Mouse (Mus musculus): ENCODE measurements at regions not wholly inside any gene's neighbourhood (a gene's known extent, or its start where the extent isn't known, plus 50 kb on each side); places are given as distances from the start of the nearest gene placed in this dataset.

DNA sequence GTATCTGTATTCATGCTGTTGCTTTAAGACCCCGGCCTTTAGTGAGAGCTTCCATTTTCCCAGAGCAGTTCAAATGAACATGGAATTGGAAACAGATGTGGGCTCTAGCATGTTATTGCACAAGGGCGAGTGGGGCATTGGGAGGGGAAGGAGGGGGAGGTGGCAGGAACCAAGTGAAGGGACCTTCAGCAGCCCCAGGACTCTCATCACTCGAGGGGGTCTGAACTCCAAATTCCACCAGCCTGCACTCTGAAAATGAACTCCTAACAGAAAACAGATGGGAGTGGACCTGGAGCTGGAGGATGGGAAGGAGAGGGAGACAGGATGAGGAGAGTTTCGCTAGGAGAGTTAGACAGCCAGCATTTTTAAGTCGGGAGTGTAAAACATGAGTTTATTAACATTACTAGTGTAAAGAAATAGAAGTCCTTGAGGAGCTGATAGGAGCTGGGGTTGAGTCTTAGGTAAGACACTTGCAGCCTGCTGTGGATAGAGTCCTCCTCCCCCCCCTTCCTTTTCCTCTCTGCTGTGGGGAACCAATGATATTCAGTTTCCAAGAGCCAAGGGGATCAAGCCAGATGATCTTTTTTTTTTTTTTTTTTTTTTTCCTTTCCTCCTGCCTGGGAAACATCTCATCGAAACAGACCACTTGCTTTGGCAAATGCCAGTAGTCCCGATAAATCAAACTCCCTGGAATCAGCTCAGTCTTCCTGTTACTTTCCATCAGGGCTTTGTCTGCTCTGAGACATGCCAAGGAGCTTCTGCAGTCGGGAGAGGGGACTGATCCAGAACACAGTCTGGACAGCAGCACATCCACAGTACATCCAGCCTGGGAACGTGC, 351.0 kb downstream of the Ets1 start:
- ChIA-PET POLR2A (interaction anchor here in 1 of 4 experiments (0.7 kb wide), 1 partner anchor 775 kb away, joined by 3 read pairs; no protein-coding TSS in a partner anchor), CTCF (interaction anchor here in 1 of 4 experiments (0.8 kb wide), 1 partner anchor 45 kb away, joined by 7 read pairs; no protein-coding TSS in a partner anchor)

DNA sequence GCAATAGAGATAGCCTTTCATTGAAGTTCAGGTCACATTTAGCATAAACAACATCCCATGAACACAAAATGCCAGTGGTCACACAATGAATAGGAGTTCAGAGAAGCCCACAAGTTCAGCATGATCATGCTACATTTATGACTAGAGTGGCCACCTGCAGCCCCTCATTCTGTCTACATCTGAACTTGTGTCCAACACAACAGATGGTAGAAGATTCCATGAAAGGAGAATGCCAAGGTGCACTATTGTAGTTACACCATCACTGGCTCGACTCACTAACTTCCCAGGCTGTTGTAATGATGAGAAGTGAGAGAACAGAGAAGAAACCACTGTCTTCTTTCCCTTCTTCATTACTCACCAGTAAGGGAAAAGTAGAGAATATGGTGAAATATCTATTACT, 353.0 kb downstream of the Ets1 start:
- POLR2A ChIA-PET: no interaction called here
- CTCF ChIA-PET: no interaction called here

DNA sequence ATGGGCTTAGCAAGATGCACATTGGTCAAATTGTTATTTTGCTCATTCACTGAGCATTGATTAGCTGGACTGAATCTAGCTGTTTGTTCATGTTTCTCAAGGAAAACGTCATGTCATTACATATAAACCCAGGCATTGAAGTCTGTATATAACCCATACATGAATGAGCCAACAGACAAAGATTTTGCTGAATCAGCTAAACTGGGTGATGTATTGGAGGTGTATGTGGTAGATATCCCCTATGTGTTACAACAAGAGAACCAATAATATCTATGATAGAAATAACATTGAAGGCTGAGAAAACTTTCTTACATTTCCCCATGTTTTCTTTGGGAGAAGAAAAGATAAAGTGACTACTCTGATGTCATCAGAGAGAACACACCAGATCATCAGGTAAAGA, 362.3 kb downstream of the Ets1 start:
- ChIA-PET POLR2A (no interaction called here), CTCF (no interaction called here)

DNA sequence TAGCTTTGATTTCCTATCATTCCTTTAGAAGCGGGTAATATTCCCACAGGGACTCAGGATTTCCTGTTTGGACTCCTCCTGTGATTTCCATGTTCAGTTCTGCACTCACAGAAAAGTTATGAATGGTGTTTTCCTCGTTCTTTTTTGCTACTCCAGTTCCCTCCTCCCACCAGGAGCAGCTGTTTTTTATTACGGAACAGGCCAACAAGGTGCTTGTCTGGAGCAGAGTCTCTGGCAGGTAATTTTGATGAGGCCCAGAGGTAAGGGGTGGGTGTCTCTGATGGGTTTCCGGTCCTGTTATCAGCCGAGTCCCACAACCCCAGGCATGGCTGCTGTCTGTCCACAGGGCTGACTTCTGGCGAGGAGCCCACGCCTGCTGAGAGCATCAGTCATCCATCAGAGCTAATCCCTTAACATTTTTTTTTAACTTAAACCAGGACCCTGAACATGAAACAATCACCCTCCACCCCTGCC, 364.7 kb downstream of the Ets1 start:
- POLR2A ChIA-PET: interaction anchor here in 1 of 4 experiments (1.5 kb wide), 1 partner anchor 11 kb away, joined by 3 read pairs; no protein-coding TSS in a partner anchor
- CTCF ChIA-PET: interaction anchor here in 1 of 4 experiments (0.9 kb wide), 1 partner anchor 439 kb away, joined by 4 read pairs; no protein-coding TSS in a partner anchor

DNA sequence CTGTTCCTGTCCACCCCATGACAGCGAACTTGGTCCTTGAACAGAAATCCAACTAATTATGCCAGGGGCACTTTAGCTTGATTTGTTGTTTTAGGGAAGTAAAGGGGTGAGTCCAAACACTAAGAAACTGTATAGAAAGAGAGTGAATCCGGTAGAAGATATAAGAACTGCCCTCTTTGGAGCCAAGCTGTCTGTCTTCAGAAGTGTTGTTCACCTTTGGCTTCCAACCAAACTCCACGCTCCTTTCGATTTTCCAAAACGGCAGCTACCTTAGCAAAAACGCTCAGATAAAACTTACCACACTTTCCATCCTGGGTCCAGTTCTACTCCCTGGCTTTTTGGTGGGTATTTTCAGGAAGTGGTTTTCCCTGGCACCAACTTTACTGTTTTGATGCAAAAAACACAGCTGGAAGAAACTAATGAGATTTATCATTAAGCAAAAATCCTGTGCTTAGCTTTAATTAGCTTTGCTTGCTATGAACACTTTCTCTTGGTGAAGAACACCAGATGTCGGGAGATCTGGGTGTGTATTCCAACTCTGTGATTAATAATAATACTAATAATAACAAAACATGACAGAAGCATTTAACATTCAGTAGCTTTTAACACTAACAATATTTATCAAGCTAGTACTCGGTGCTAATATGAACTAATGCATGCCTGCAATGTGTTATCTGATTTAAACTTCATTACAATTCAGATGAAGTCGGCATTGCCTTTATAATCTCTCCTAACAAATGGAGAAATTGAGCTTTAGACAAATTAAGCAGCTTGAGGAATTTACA, 365.3 kb downstream of the Ets1 start:
- ChIA-PET CTCF (interaction anchor here in 1 of 4 experiments (0.9 kb wide), 1 partner anchor 439 kb away, joined by 4 read pairs; no protein-coding TSS in a partner anchor), POLR2A (interaction anchor here in 1 of 4 experiments (1.5 kb wide), 1 partner anchor 11 kb away, joined by 3 read pairs; no protein-coding TSS in a partner anchor)

DNA sequence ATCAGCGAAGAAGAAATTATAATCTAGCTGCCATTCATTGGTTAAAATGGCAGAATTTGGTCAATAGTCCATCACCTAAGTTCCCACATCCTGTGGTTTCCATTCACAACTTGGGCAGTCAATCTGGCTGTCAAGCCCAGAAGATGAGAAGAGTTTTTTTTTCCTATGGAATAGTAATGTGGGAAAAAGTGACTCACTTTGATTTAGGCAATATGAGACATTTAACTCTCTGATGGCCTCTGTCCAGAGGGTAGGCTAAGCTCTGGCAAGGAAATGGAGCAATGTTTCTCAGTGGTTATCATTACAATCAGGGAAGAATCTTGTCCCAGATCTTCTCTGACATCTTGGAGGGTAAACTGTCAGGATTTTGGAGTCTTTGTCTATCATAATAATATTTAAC, 367.9 kb downstream of the Ets1 start:
- POLR2A ChIA-PET: no interaction called here
- CTCF ChIA-PET: no interaction called here

DNA sequence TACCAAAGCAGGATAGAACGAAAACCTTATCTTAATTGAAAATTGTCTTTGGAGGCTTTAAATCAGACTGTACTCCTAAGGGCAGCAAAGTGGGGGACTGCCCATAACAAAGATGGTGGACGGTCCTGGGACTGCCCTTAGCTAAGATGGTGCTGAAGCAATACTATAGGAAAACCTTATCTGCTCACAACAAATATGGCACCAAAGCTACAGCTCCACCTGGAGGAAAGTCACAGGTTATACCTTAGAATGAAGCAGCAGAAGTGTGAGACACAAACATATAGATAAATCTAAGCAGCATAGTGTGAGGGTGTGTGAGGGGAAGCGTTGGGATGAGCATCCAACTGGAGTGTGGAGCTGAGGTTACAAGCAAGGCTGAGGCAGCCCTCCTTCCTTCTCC, 368.5 kb downstream of the Ets1 start:
- CTCF ChIA-PET: no interaction called here
- POLR2A ChIA-PET: no interaction called here

DNA sequence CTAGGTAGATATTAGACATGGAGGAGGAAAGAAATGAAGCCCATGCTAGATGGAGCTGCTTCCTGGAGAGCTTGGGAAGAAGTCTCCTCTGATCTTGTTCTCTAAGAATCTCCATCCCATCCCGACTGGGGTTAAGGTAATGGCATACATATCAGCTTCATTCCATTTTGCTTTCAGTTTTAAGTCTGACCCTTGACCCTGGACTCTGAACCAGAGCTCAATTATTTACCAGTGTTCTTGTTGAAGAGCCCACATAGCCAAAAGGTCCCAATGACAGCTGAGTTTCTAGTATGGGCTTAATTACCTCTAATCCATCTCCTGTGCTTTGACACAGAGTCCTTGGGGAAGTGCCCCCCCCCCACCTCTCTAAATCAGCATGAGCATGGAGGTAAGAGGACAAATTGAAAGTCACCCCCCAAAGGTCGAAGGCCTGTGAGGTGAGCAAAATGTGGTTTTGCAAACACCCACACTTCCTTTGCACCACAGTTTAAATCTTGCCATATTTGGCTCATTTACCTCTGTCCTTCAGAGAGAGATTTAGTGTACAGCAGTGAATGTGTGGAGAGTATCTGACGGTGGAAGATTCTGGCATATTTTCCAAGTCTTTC, 371.5 kb downstream of the Ets1 start:
- POLR2A ChIA-PET: no interaction called here

DNA sequence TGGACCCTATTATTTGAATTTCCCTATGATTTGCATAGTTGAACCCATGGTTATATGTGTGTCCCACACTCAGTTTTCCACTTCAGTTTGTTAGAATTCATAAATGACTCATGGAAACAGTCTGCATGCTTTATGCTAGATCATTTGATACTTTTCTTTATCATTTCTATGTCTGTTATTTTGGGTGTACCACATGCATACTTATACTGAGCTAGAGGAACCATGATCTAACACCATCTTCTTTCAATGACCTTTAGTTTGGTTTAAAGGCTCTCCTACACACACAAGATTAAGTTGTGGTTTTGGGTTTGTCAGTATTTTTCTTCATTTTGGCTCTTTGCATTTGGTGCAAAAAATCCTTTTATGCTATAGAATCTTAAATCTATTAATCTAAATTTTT, 375.2 kb downstream of the Ets1 start:
- ChIA-PET CTCF (no interaction called here), POLR2A (no interaction called here)

More for the DNA sequence above, 371.5 kb downstream of the Ets1 start:
- CTCF ChIA-PET: no interaction called here

DNA sequence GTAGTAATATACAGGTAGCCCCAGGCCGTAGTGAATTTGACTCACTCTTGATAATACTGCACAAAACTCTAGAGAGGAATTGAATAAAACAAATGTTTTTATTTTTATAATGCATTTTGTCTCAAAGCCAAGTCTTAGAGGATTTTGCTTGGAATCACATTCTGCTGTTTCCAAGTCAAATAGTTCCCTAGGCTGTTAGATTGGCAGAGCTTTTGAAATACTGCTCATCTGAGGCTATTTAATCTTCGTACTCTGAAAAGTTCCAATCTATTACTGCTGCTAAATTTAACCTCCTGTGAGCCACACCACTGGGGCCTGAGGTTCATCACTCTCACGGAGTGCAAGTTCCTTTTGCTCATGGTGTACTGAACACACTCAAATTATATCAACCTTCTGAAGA, 399.4 kb downstream of the Ets1 start:
- POLR2A ChIA-PET: no interaction called here
- CTCF ChIA-PET: no interaction called here

DNA sequence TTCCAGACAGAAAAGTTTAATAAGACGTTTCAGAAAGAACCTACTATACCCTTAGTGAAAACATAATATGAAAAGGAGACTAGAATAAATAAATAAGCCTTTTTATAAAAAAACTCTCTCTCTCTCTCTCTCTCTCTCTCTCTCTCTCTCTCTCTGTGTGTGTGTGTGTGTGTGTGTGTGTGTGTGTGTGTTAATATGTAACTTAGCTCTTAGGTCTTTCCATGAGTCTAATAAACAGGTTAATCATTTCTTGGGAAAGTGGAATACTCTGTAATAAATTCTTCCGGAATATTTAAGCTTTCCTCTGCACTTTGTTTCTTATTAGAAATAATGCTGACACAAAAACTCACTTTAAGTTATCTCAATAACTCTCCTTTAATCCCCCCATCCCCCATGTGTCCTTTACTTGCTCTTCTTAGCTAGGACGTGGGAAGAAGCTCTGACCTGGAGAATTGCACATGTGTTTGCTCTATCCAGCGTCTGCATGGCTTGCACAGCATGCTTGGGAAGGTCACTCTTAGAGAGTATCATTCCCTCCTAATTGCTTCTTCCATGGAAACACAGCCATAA, 403.3 kb downstream of the Ets1 start:
- POLR2A ChIA-PET: no interaction called here
- CTCF ChIA-PET: no interaction called here

DNA sequence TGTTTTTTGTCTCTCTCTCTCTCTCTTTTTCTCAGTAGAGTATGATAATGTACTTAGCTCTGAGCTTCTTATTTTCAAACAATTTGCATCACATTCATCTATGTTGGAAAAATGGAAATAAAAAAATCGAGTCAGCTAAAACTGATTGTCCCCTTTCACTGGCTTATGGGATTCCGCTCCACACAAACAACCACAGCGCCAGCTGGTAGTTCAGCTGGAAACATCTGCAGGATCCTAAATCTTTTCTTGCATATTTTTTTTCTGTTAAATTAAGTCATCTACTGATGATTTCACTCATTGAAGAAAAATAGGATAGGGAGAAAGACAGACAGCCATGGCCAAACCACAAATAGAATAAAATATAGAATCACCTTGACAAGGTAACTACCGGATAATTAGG, 414.8 kb downstream of the Ets1 start:
- ChIA-PET POLR2A (no interaction called here), CTCF (no interaction called here)

DNA sequence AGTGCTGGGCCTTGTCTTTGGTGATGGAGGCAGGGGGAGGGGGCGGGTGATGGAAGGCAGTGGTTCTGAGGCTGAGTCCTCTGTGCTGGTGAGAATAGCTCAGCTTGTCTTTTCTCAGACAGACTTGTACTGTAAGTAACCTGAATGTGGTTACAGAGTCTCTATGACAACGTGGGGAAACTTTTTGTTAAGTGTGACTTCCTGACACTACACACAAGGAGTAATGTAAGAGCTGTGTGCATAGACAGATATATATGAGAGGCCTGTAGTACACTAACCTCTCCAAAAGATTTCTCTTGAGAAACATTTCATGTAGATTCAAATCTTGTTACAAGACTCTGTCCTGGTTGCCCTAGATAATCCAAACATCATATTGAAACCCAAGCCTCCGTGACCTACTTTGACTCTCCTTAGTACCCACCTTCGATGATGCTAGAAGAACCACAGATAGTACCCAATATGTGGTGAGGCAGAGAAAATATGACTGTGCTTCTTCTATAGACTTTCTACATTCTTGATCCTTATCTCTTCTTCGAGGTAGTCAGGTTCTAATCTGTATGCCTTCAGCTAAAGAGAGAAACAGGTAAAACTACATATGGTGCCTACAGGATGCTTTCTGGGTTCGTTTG, 424.7 kb downstream of the Ets1 start:
- ChIA-PET POLR2A (no interaction called here), CTCF (no interaction called here)

DNA sequence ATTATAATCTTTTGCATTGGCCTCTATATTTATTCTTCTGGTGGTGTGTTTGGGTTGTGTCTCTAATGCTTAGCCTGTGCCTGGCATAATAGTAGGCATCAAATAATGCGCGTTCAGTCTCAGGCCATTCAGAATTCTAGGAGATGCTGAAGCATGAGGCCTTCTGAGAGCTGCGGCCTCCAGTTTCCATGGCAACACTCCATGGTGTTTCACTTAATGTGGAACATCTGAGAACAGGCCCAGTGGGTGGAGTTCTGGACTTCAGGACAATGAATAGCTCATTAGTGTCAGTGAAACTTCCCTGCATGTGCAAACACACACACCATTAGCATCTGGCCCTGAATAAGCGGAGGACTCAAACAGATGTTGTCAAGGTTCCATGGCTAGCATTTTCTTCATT, 426.5 kb downstream of the Ets1 start:
- ChIA-PET CTCF (no interaction called here), POLR2A (no interaction called here)

DNA sequence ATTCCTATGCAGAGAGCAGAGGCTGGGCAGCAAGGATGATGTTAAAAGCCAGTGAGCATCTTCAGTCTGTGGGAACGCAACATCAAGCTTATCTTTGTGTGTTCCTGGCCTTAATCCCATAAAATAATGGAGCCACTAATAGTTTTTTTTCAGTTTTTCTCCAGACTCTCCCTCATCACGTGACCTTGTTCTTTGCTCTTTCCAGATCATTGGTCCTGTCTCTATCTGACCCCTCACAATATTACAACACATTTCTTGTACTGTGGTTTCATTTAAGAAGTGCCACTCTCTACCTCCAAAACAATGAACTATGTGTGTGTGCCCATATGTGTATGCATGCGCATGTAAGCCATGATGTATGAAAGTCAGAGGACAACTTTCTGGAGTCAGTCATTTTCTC, 429.3 kb downstream of the Ets1 start:
- CTCF ChIA-PET: no interaction called here

DNA sequence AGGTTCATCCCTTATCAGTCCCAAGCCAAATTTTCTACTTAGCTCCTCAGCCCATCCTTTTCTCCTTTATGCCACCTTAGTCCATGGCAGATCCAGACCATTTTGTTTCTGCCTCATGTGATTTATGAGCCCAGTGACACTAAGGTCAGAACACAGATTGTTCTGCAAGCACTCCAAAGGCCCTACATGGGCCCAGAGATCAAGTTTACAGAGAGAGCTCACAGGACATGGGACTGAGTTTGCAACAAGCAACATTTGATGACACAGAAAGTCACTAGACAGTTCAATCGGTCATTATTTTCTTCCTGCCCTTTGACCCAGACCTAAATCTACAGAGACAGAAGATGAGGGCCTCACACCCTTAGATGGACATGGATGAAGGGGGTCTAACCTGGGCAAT, 431.5 kb downstream of the Ets1 start:
- POLR2A ChIA-PET: interaction anchor here in 1 of 4 experiments (0.5 kb wide), 1 partner anchor 37 kb away, joined by 4 read pairs; no protein-coding TSS in a partner anchor
- CTCF ChIA-PET: no interaction called here

More for the DNA sequence above, 429.3 kb downstream of the Ets1 start:
- POLR2A ChIA-PET: interaction anchor here in 1 of 4 experiments (1.3 kb wide), 1 partner anchor 15 kb away, joined by 4 read pairs; no protein-coding TSS in a partner anchor

DNA sequence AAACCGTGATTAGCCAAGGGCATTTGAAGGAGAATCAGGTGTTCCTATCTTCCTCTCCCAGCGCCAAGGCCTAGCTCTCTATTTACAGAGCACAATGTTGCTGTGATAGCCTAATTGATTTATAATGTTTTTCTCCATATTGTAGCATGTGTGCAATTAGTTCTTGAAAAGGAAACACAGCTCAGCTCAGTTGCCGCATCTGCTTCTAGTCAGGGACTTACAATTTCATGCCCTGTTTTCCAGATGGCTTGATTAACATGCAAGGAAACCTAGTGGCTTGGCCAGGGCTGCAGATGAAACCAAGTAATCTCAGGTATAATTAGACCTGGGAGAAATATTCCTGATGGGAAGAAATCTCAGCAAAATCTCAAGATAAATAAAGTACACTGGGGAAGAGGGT, 434.1 kb downstream of the Ets1 start:
- POLR2A ChIA-PET: no interaction called here
- CTCF ChIA-PET: no interaction called here

DNA sequence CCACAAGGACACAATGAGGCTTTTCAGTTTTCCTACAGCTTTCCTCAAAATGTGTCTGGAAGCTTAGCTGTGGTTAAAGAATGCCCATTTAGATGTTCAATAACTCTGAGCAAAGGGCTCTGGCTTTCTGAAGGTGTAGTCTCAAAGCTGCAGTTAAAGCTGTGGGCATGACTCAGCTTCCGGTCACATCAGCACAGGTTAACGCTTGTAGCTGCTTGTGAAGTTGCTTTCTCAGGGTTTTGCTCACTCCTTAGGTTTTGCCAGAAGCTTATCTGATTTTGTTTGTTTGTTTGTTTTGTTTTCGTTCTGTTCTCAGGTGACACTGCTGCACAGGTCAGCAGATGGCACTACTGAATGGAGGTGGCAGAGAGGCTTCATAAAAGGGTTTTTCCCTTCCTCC, 444.2 kb downstream of the Ets1 start:
- ChIA-PET CTCF (interaction anchor here in 2 of 4 experiments (0.6 to 0.7 kb wide), 2 partner anchors 495 to 1163 kb away, joined by 3 read pairs; no protein-coding TSS in a partner anchor), POLR2A (interaction anchor here in 1 of 4 experiments (0.6 to 1.5 kb wide), 3 partner anchors 15 to 168 kb away, joined by 3 to 4 read pairs (median 3); no protein-coding TSS in a partner anchor)

DNA sequence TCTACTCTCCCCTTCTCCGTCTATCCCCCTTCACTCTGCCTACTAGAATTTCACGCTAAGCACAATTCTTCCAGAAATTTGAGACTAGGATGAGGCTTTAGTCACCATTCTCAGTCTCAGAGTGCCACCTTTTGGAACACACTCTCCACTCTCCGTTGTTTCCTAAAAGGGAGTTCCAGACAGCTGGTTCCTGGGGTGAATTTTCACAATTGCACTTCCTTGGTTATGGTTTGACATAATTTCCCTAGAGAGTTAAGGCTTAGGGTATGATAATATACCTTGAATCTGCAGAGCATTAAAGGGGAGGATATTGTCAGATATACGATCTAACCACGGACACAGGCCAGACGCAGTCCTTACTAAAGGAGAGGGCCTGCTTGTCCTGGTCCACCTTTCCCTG, 444.8 kb downstream of the Ets1 start:
- ChIA-PET CTCF (interaction anchor here in 2 of 4 experiments (0.6 to 1.1 kb wide), 2 partner anchors 488 to 496 kb away, joined by 3 read pairs; no protein-coding TSS in a partner anchor), POLR2A (interaction anchor here in 1 of 4 experiments (1.5 kb wide), 1 partner anchor 15 kb away, joined by 4 read pairs; no protein-coding TSS in a partner anchor)

Data from embryonic stem cell, embryonic (primary cell).